Mouse (Mus musculus): Measurements from ENCODE around the gene Gcsam. TPM values are rescaled to one million over a fixed set of nuclear protein-coding genes. Genes with fewer than 3 reads are reported as not detected.
A peak's percentile ranks its signal among the peaks of the same experiment; 100 is the strongest.

The Gcsam gene
- polyA plus RNA-seq, 1 experiment from 2014 or later: not detected

GRCm38 (mm10) chr16:45615944-45616343, 5.8 kb downstream of the Gcsam start:
- ATAC-seq: no peak
- Histone ChIP-seq H3K27me3 (replicated peaks; ENCODE audit: control insufficient read depth, insufficient read depth, low read length) (no peaks in the 10 kb centered on the region), H3K9me3 (ENCODE audit: control insufficient read depth, low read length) (no peaks in the 10 kb centered on the region), H3K27ac (ENCODE audit: low read depth, low read length) (no peak overlapping the region), H3K36me3 (ENCODE audit: control insufficient read depth, insufficient read depth, low read length) (no peaks in the 10 kb centered on the region), H3K9ac (ENCODE audit: low read depth, low read length) (no peak overlapping the region), H3K4me1 (ENCODE audit: control insufficient read depth, insufficient read depth, low read depth, low read length) (no peaks in the 10 kb centered on the region), H3K4me3 (ENCODE audit: low read length) (no peak overlapping the region), H3K4me2 (ENCODE audit: low read length) (no peak overlapping the region)
- 88% methylated on average over 1 of the region's 1 CpGs for WGBS

DNA sequence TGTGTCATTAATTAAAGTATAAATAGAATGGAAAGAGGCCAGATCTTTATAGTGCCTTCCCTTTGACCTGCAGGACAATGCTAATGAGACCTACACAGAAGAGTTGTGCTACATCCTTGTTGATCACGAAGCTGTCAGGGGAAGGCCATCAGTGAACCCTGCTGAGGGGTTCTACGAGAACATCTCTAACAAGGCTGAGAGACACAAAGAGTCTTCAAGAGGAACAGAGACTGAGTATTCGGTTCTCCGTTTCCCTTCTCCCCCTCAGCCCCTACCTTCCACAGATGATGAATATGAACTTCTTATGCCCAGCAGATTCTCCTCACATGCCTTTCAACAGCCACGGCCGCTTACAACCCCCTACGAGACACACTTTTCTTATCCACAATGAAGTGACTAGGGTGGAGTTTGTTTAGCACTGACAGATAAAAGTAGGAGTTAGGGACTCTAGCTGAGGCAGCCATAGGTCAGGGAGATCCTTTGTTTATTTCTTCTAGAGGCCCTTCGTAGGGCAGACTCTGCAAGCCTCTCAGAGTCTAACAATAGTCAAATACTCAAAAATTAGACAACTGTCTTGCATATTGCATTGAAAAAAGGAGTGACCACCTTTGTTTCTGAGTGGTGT, 9.7 kb downstream of the Gcsam start:
- Histone ChIP-seq H3K4me3 (ENCODE audit: low read length) (no peak overlapping the region), H3K27me3 (replicated peaks; ENCODE audit: control insufficient read depth, insufficient read depth, low read length) (no peaks in the 10 kb centered on the region), H3K9me3 (ENCODE audit: control insufficient read depth, low read length) (no peaks in the 10 kb centered on the region), H3K27ac (ENCODE audit: low read depth, low read length) (no peak overlapping the region), H3K4me2 (ENCODE audit: low read length) (no peak overlapping the region), H3K36me3 (ENCODE audit: control insufficient read depth, insufficient read depth, low read length) (no peaks in the 10 kb centered on the region), H3K4me1 (ENCODE audit: control insufficient read depth, insufficient read depth, low read depth, low read length) (no peaks in the 10 kb centered on the region), H3K9ac (ENCODE audit: low read depth, low read length) (no peak overlapping the region)
- ATAC-seq: no peak
- 69% methylated on average over 8 of the region's 8 CpGs for WGBS

- WGBS: 92% methylated on average over 4 of the region's 4 CpGs
- no peak overlapping the region for H3K4me2 ChIP-seq (ENCODE audit: low read length)
- H3K36me3 ChIP-seq (ENCODE audit: control insufficient read depth, insufficient read depth, low read length): no peaks in the 10 kb centered on the region
- H3K27ac ChIP-seq (ENCODE audit: low read depth, low read length): no peak overlapping the region
- no peak overlapping the region for H3K4me3 ChIP-seq (ENCODE audit: low read length)
- H3K4me1 ChIP-seq (ENCODE audit: control insufficient read depth, insufficient read depth, low read depth, low read length): no peaks in the 10 kb centered on the region
- ATAC-seq: no peak
- H3K9ac ChIP-seq (ENCODE audit: low read depth, low read length): no peak overlapping the region
- no peaks in the 10 kb centered on the region for H3K27me3 ChIP-seq (replicated peaks; ENCODE audit: control insufficient read depth, insufficient read depth, low read length)
- no peaks in the 10 kb centered on the region for H3K9me3 ChIP-seq (ENCODE audit: control insufficient read depth, low read length)
Measured at GRCm38 (mm10) chr16:45623230-45623629, 13.1 kb downstream of the Gcsam start.

- no peaks in the 10 kb centered on the region for H3K27me3 ChIP-seq (replicated peaks; ENCODE audit: control insufficient read depth, insufficient read depth, low read length)
- H3K27ac ChIP-seq (ENCODE audit: low read depth, low read length): no peak overlapping the region
- no peak overlapping the region for H3K4me3 ChIP-seq (ENCODE audit: low read length)
- ATAC-seq: no peak
- no peak overlapping the region for H3K4me2 ChIP-seq (ENCODE audit: low read length)
- WGBS: 95% methylated on average over 2 of the region's 2 CpGs
- H3K9me3 ChIP-seq (ENCODE audit: control insufficient read depth, low read length): no peaks in the 10 kb centered on the region
- H3K4me1 ChIP-seq (ENCODE audit: control insufficient read depth, insufficient read depth, low read depth, low read length): no peaks in the 10 kb centered on the region
- H3K36me3 ChIP-seq (ENCODE audit: control insufficient read depth, insufficient read depth, low read length): no peaks in the 10 kb centered on the region
- no peak overlapping the region for H3K9ac ChIP-seq (ENCODE audit: low read depth, low read length)
Measured at GRCm38 (mm10) chr16:45624791-45625190, 14.6 kb downstream of the Gcsam start.

- H3K4me3 ChIP-seq (ENCODE audit: low read length): no peak overlapping the region
- no peaks in the 10 kb centered on the region for H3K4me1 ChIP-seq (ENCODE audit: control insufficient read depth, insufficient read depth, low read depth, low read length)
- 81% methylated on average over 2 of the region's 2 CpGs for WGBS
- no peaks in the 10 kb centered on the region for H3K27me3 ChIP-seq (replicated peaks; ENCODE audit: control insufficient read depth, insufficient read depth, low read length)
- no peak overlapping the region for H3K27ac ChIP-seq (ENCODE audit: low read depth, low read length)
- no peak overlapping the region for H3K4me2 ChIP-seq (ENCODE audit: low read length)
- ATAC-seq: no peak
- H3K9me3 ChIP-seq (ENCODE audit: control insufficient read depth, low read length): no peaks in the 10 kb centered on the region
- H3K36me3 ChIP-seq (ENCODE audit: control insufficient read depth, insufficient read depth, low read length): no peaks in the 10 kb centered on the region
- no peak overlapping the region for H3K9ac ChIP-seq (ENCODE audit: low read depth, low read length)
Measured at GRCm38 (mm10) chr16:45625342-45625741, 15.2 kb downstream of the Gcsam start.

DNA sequence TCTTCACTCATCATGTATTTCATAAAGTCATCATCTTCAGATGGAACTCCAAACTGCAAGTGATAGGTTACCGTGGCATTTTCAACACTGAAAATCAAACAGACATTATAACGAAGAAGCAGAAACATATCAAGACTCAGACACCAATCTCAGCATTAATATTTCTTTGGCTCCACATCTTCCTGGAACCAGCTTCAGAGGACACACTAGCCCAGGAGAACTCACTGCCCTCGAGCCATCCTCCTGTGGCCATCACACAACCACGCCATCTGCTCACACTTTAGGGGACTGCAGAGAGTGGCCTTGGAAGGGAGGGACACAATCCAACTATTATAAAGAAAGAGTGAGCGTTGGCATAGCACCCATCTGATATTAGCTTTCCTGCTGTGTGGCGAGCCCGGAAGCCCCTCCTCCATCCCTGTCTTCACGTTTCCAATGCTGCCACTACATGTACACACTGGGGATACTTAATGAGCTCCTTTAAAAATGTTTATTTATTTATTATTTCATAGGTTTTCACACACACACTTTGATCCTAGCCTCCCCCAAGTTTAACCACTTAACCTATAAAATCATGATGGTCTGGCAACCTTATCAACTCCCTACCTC, 19.4 kb downstream of the Gcsam start:
- no peak for ATAC-seq

GRCm38 (mm10) chr16:45630347-45630960, 20.3 kb downstream of the Gcsam start:
- WGBS: 51% methylated on average over 5 of the region's 5 CpGs
- no peak overlapping the region for H3K4me3 ChIP-seq (ENCODE audit: low read length)

More for the DNA sequence above, 19.4 kb downstream of the Gcsam start:
- Histone ChIP-seq H3K4me1 (ENCODE audit: control insufficient read depth, insufficient read depth, low read depth, low read length) (no peaks in the 10 kb centered on the region), H3K4me2 (ENCODE audit: low read length) (no peak overlapping the region), H3K9me3 (ENCODE audit: control insufficient read depth, low read length) (no peaks in the 10 kb centered on the region), H3K9ac (ENCODE audit: low read depth, low read length) (no peak overlapping the region), H3K27me3 (replicated peaks; ENCODE audit: control insufficient read depth, insufficient read depth, low read length) (no peaks in the 10 kb centered on the region), H3K4me3 (ENCODE audit: low read length) (no peak overlapping the region), H3K36me3 (ENCODE audit: control insufficient read depth, insufficient read depth, low read length) (no peaks in the 10 kb centered on the region), H3K27ac (ENCODE audit: low read depth, low read length) (no peak overlapping the region)
- WGBS: 79% methylated on average over 8 of the region's 8 CpGs

DNA sequence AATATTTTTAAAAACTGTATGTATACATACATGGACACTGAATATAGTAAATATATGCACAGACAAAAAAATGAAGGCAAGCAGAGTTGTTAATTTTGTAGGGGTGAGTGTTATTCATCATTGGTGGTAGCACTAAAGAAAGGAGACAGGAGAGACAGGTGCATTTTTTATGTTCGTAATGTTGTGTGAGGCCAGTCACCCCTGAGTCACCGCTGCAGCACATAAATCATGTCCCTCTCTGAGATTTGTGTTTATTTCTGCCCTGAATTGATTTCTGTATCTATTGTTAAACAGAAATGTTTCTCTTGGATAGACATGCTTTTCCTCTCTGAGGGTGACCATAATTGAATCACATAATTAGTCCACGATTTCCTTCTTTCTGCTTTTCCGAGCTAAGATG, 22.2 kb downstream of the Gcsam start:
- H3K27me3 ChIP-seq (replicated peaks; ENCODE audit: control insufficient read depth, insufficient read depth, low read length): no peaks in the 10 kb centered on the region
- H3K9ac ChIP-seq (ENCODE audit: low read depth, low read length): no peak overlapping the region
- ATAC-seq: no peak
- no peaks in the 10 kb centered on the region for H3K4me1 ChIP-seq (ENCODE audit: control insufficient read depth, insufficient read depth, low read depth, low read length)
- no peaks in the 10 kb centered on the region for H3K36me3 ChIP-seq (ENCODE audit: control insufficient read depth, insufficient read depth, low read length)
- no peaks in the 10 kb centered on the region for H3K9me3 ChIP-seq (ENCODE audit: control insufficient read depth, low read length)
- H3K27ac ChIP-seq (ENCODE audit: low read depth, low read length): no peak overlapping the region
- no peak overlapping the region for H3K4me3 ChIP-seq (ENCODE audit: low read length)
- 78% methylated on average over 4 of the region's 4 CpGs for WGBS
- no peak overlapping the region for H3K4me2 ChIP-seq (ENCODE audit: low read length)

More at GRCm38 (mm10) chr16:45630347-45630960, 20.3 kb downstream of the Gcsam start:
- Histone ChIP-seq H3K4me2 (ENCODE audit: low read length) (no peak overlapping the region), H3K27ac (ENCODE audit: low read depth, low read length) (no peak overlapping the region), H3K9ac (ENCODE audit: low read depth, low read length) (no peak overlapping the region), H3K4me1 (ENCODE audit: control insufficient read depth, insufficient read depth, low read depth, low read length) (no peaks in the 10 kb centered on the region), H3K27me3 (replicated peaks; ENCODE audit: control insufficient read depth, insufficient read depth, low read length) (no peaks in the 10 kb centered on the region), H3K9me3 (ENCODE audit: control insufficient read depth, low read length) (no peaks in the 10 kb centered on the region), H3K36me3 (ENCODE audit: control insufficient read depth, insufficient read depth, low read length) (no peaks in the 10 kb centered on the region)
- peak; percentile 86 for ATAC-seq

- WGBS: 90% methylated on average over 2 of the region's 2 CpGs
Measured at GRCm38 (mm10) chr16:45635826-45636225, 25.6 kb downstream of the Gcsam start.

More at GRCm38 (mm10) chr16:45635826-45636225, 25.6 kb downstream of the Gcsam start:
- ATAC-seq: no peak
- no peak overlapping the region for H3K27ac ChIP-seq (ENCODE audit: low read depth, low read length)
- H3K4me3 ChIP-seq (ENCODE audit: low read length): no peak overlapping the region
- no peak overlapping the region for H3K4me2 ChIP-seq (ENCODE audit: low read length)
- no peaks in the 10 kb centered on the region for H3K36me3 ChIP-seq (ENCODE audit: control insufficient read depth, insufficient read depth, low read length)
- H3K9me3 ChIP-seq (ENCODE audit: control insufficient read depth, low read length): no peaks in the 10 kb centered on the region
- no peaks in the 10 kb centered on the region for H3K27me3 ChIP-seq (replicated peaks; ENCODE audit: control insufficient read depth, insufficient read depth, low read length)
- H3K4me1 ChIP-seq (ENCODE audit: control insufficient read depth, insufficient read depth, low read depth, low read length): no peaks in the 10 kb centered on the region
- no peak overlapping the region for H3K9ac ChIP-seq (ENCODE audit: low read depth, low read length)

Data from hindbrain, embryonic 16.5 days (tissue).